8 mouse cellular contexts compared by ENCODE assay signal in the genomic region with DNA sequence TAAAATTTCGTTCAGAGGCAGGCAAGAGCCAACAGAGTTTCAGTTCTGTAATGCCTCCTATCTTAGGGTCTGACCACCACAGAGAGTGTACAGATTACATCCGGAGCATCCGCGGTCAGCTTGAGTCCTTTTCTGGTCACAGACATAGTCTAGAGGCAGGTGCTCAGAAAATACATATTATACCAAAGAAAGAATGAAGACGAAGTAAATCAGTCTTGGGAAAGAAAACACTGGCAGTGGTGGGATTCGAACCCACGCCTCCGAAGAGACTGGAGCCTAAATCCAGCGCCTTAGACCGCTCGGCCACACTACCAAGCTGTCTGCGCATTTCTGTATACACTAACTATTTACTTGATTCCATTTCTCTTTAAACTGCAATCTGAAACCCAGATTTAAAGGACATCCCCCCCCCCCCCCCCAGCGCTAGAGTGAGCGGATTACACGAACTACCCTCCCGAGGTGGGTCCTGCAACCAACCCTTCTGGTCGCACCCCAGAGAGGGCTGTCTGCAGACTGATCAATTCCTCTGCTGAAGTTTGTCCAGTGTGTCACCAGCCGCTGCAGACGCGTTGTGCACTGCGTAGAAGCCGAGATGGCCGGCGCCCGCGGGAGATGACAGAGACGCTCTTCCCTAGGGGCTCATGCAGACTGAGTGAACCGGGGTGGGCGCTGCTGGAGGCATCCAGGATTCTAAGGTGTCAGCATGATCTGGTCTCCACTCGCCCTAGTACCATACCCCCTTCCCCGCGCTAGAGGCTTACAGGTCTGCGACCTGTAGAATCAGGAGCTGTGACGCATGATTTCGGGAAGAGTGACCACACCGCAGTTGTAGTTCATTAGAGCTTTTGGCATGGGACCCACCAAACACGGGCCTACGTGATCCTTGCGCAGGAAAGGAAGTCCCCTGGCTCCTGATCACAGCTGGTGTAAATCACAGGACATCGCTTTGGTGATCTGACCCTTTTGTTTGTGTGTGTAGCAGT. TPM values are rescaled to one million over a fixed set of nuclear protein-coding genes. Genes with fewer than 3 reads are reported as not detected.
DNase-seq lines count a peak whose midpoint lies in the region; ATAC-seq and TF ChIP-seq lines count a peak whose summit lies in the region.

No protein-coding gene starts in this region.

- H3K27ac ChIP-seq in ES-Bruce4 (ENCODE audit: insufficient read depth, low read length), result no peak overlapping the region
- no peak overlapping the region for H3K27ac ChIP-seq in embryonic facial prominence, embryonic 11.5 days (replicated peaks; ENCODE audit: low read depth, low read length)
- no peak overlapping the region for H3K27ac ChIP-seq in heart, embryonic 15.5 days
- H3K27ac ChIP-seq in lung, embryonic 15.5 days, result no peak overlapping the region
- no peak overlapping the region for H3K27ac ChIP-seq in neural tube, embryonic 15.5 days (replicated peaks)

- peak; percentile 84 for ATAC-seq in embryonic facial prominence, embryonic 11.5 days (replicated peaks; ENCODE audit: insufficient number of reproducible peaks, low FRiP score, low TSS enrichment, low read depth)
- ATAC-seq in heart, embryonic 15.5 days (replicated peaks; ENCODE audit: insufficient number of reproducible peaks, insufficient read depth, low FRiP score, low read depth), result peak; percentile 51; the same call in 1 of the 2 replicates
- ATAC-seq in lung, embryonic 15.5 days (ENCODE audit: borderline replicate concordance, extremely low read depth, low FRiP score, low TSS enrichment), result peak; percentile 63
- ATAC-seq in neural tube, embryonic 15.5 days (ENCODE audit: low FRiP score), result peak; percentile 74

- H3K4me1 ChIP-seq in ES-Bruce4 (ENCODE audit: control insufficient read depth, insufficient read depth, low read length), result peaks cover 1% of the 10 kb centered on the region
- H3K4me1 ChIP-seq in embryonic facial prominence, embryonic 11.5 days (ENCODE audit: control insufficient read depth, insufficient read depth, low read length), result peaks cover 2% of the 10 kb centered on the region; the same call in 1 of the 2 replicates
- H3K4me1 ChIP-seq in heart, embryonic 15.5 days (replicated peaks), result peaks cover 13% of the 10 kb centered on the region
- peaks cover 18% of the 10 kb centered on the region; the same call in 1 of the 2 replicates for H3K4me1 ChIP-seq in lung, embryonic 15.5 days
- H3K4me1 ChIP-seq in neural tube, embryonic 15.5 days, result peaks cover 21% of the 10 kb centered on the region

- TF ChIP-seq CTCF in ES-Bruce4 (IDR thresholded peaks at IDR 0.05; ENCODE audit: low read depth, low read length), result no peak

- H3K36me3 ChIP-seq in ES-Bruce4 (ENCODE audit: control insufficient read depth, insufficient read depth, low read length, poor library complexity, severe bottlenecking), result no peaks in the 10 kb centered on the region
- no peaks in the 10 kb centered on the region for H3K36me3 ChIP-seq in embryonic facial prominence, embryonic 11.5 days (replicated peaks; ENCODE audit: control insufficient read depth, insufficient read depth, low read depth, low read length)
- no peaks in the 10 kb centered on the region for H3K36me3 ChIP-seq in heart, embryonic 15.5 days
- H3K36me3 ChIP-seq in lung, embryonic 15.5 days, result no peaks in the 10 kb centered on the region
- no peaks in the 10 kb centered on the region for H3K36me3 ChIP-seq in neural tube, embryonic 15.5 days

- DNase-seq in adrenal gland, adult 8-10 months, result peak; percentile 61
- peak; percentile 78 for DNase-seq in embryonic facial prominence, embryonic 11.5 days (ENCODE audit: low spot score)
- DNase-seq in kidney, postnatal 10 days, result peak; percentile 67
- DNase-seq in urinary bladder, postnatal 14 days (ENCODE audit: low spot score), result peak; percentile 50

- H3K4me2 ChIP-seq in embryonic facial prominence, embryonic 11.5 days (ENCODE audit: low read depth, low read length), result peak overlapping the region; percentile 80
- peak overlapping the region; percentile 83 for H3K4me2 ChIP-seq in heart, embryonic 15.5 days
- H3K4me2 ChIP-seq in lung, embryonic 15.5 days, result peak overlapping the region; percentile 88
- H3K4me2 ChIP-seq in neural tube, embryonic 15.5 days, result peak overlapping the region; percentile 87

- H3K9me3 ChIP-seq in ES-Bruce4 (replicated peaks; ENCODE audit: control insufficient read depth, insufficient read depth, low read length, poor library complexity, severe bottlenecking), result no peaks in the 10 kb centered on the region
- H3K9me3 ChIP-seq in embryonic facial prominence, embryonic 11.5 days (replicated peaks; ENCODE audit: control insufficient read depth, low read length), result no peaks in the 10 kb centered on the region
- no peaks in the 10 kb centered on the region for H3K9me3 ChIP-seq in heart, embryonic 15.5 days (replicated peaks)
- no peaks in the 10 kb centered on the region for H3K9me3 ChIP-seq in lung, embryonic 15.5 days
- H3K9me3 ChIP-seq in neural tube, embryonic 15.5 days (replicated peaks), result no peaks in the 10 kb centered on the region

- no peak for TF ChIP-seq POLR2A in ES-Bruce4 (IDR thresholded peaks at IDR 0.05; ENCODE audit: insufficient read depth, low read length)

- no peak for TF ChIP-seq EP300 in ES-Bruce4 (IDR thresholded peaks at IDR 0.05; ENCODE audit: insufficient read depth, low read depth, low read length)

- peak overlapping the region; percentile 9 for H3K9ac ChIP-seq in ES-Bruce4 (ENCODE audit: low read depth, poor library complexity, severe bottlenecking)
- peak overlapping the region; percentile 39 for H3K9ac ChIP-seq in embryonic facial prominence, embryonic 11.5 days (replicated peaks; ENCODE audit: low read length)
- peak overlapping the region; percentile 62 for H3K9ac ChIP-seq in heart, embryonic 15.5 days
- H3K9ac ChIP-seq in lung, embryonic 15.5 days, result peak overlapping the region; percentile 43
- H3K9ac ChIP-seq in neural tube, embryonic 15.5 days (replicated peaks), result peak overlapping the region; percentile 37

- H3K4me3 ChIP-seq in ES-Bruce4 (ENCODE audit: low read depth, low read length), result peak overlapping the region; percentile 83
- peak overlapping the region; percentile 48 for H3K4me3 ChIP-seq in embryonic facial prominence, embryonic 11.5 days (ENCODE audit: low read depth, low read length)
- H3K4me3 ChIP-seq in heart, embryonic 15.5 days, result peak overlapping the region; percentile 55
- H3K4me3 ChIP-seq in lung, embryonic 15.5 days, result peak overlapping the region; percentile 56
- peak overlapping the region; percentile 51 for H3K4me3 ChIP-seq in neural tube, embryonic 15.5 days (replicated peaks)

- no peaks in the 10 kb centered on the region for H3K27me3 ChIP-seq in ES-Bruce4 (ENCODE audit: control insufficient read depth, insufficient read depth, low read length, poor library complexity, severe bottlenecking)
- no peaks in the 10 kb centered on the region for H3K27me3 ChIP-seq in embryonic facial prominence, embryonic 11.5 days (ENCODE audit: control insufficient read depth, insufficient read depth, low read length)
- 0 out of 2 replicates have a peak, but pooled peaks cover 4% of the 10 kb centered on the region for H3K27me3 ChIP-seq in heart, embryonic 15.5 days
- peaks cover 6% of the 10 kb centered on the region; the same call in 1 of the 2 replicates for H3K27me3 ChIP-seq in lung, embryonic 15.5 days
- H3K27me3 ChIP-seq in neural tube, embryonic 15.5 days (replicated peaks), result peaks cover 19% of the 10 kb centered on the region

- 2% methylated on average over 40 of the region's 40 CpGs for WGBS in embryonic facial prominence, embryonic 11.5 days
- WGBS in heart, embryonic 15.5 days, result 3% methylated on average over 40 of the region's 40 CpGs
- WGBS in lung, embryonic 15.5 days, result 2% methylated on average over 40 of the region's 40 CpGs
- 2% methylated on average over 40 of the region's 40 CpGs for WGBS in neural tube, embryonic 15.5 days

RNA-seq across cellular contexts. Expression of a gene that starts 8.0 kb away (rescaled TPM):
- polyA plus RNA-seq in ES-Bruce4 (2011; ENCODE audit: insufficient read depth, insufficient read length, low read depth, missing spikeins), result 7.0 and 7.2 TPM in 2 replicates
- 10 to 100 TPM; 48.1 to 69.1 (median 54.7) TPM for total RNA-seq in adrenal gland, adult 8-10 months (2022)
- polyA plus RNA-seq in embryonic facial prominence, embryonic 11.5 days (2014; fragmentation: Nextera tagmentation; extraction: Ambion mirVana), result 14.4 and 14.7 TPM in 2 replicates
- polyA plus RNA-seq in heart, embryonic 15.5 days (2015; fragmentation: Nextera tagmentation; extraction: Ambion mirVana), result 26.3 and 31.6 TPM in 2 replicates
- polyA plus RNA-seq in lung, embryonic 15.5 days (2015; fragmentation: Nextera tagmentation; extraction: Ambion mirVana), result 33.9 and 38.7 TPM in 2 replicates
- 18.6 and 30.0 TPM in 2 replicates for polyA plus RNA-seq in neural tube, embryonic 15.5 days (2015; fragmentation: Nextera tagmentation; extraction: Ambion mirVana)

RNA-seq across cellular contexts. Expression of a gene that starts 8.1 kb away (rescaled TPM):
- polyA plus RNA-seq in ES-Bruce4 (2011; ENCODE audit: insufficient read depth, insufficient read length, low read depth, missing spikeins), result 3.2 and 3.6 TPM in 2 replicates
- total RNA-seq in adrenal gland, adult 8-10 months (2022), result 1 to 10 TPM; 5.4 to 7.4 (median 6.4) TPM
- 2.2 and 2.6 TPM in 2 replicates for polyA plus RNA-seq in embryonic facial prominence, embryonic 11.5 days (2014; fragmentation: Nextera tagmentation; extraction: Ambion mirVana)
- 4.1 TPM in 2 replicates for polyA plus RNA-seq in heart, embryonic 15.5 days (2015; fragmentation: Nextera tagmentation; extraction: Ambion mirVana)
- 7.6 and 7.7 TPM in 2 replicates for polyA plus RNA-seq in lung, embryonic 15.5 days (2015; fragmentation: Nextera tagmentation; extraction: Ambion mirVana)
- polyA plus RNA-seq in neural tube, embryonic 15.5 days (2015; fragmentation: Nextera tagmentation; extraction: Ambion mirVana), result 4.4 and 8.0 TPM in 2 replicates

RNA-seq across cellular contexts. Expression of a gene that starts 8.7 kb away (rescaled TPM):
- polyA plus RNA-seq in ES-Bruce4 (2011; ENCODE audit: insufficient read depth, insufficient read length, low read depth, missing spikeins), result not detected in 2 replicates
- not detected for total RNA-seq in adrenal gland, adult 8-10 months (2022)
- not detected in 2 replicates for polyA plus RNA-seq in embryonic facial prominence, embryonic 11.5 days (2014; fragmentation: Nextera tagmentation; extraction: Ambion mirVana)
- polyA plus RNA-seq in heart, embryonic 15.5 days (2015; fragmentation: Nextera tagmentation; extraction: Ambion mirVana), result not detected in 2 replicates
- polyA plus RNA-seq in lung, embryonic 15.5 days (2015; fragmentation: Nextera tagmentation; extraction: Ambion mirVana), result not detected in 2 replicates
- not detected in 2 replicates for polyA plus RNA-seq in neural tube, embryonic 15.5 days (2015; fragmentation: Nextera tagmentation; extraction: Ambion mirVana)

RNA-seq across cellular contexts. Expression of a gene that starts 25.4 kb away (rescaled TPM):
- polyA plus RNA-seq in ES-Bruce4 (2011; ENCODE audit: insufficient read depth, insufficient read length, low read depth, missing spikeins), result not detected in 2 replicates
- not detected for total RNA-seq in adrenal gland, adult 8-10 months (2022)
- not detected in 2 replicates for polyA plus RNA-seq in embryonic facial prominence, embryonic 11.5 days (2014; fragmentation: Nextera tagmentation; extraction: Ambion mirVana)
- not detected in 2 replicates for polyA plus RNA-seq in heart, embryonic 15.5 days (2015; fragmentation: Nextera tagmentation; extraction: Ambion mirVana)
- polyA plus RNA-seq in lung, embryonic 15.5 days (2015; fragmentation: Nextera tagmentation; extraction: Ambion mirVana), result not detected in 2 replicates
- not detected in 2 replicates for polyA plus RNA-seq in neural tube, embryonic 15.5 days (2015; fragmentation: Nextera tagmentation; extraction: Ambion mirVana)

RNA-seq across cellular contexts. Expression of a gene that starts 31.3 kb away (rescaled TPM):
- polyA plus RNA-seq in ES-Bruce4 (2011; ENCODE audit: insufficient read depth, insufficient read length, low read depth, missing spikeins), result not detected in 2 replicates
- not detected for total RNA-seq in adrenal gland, adult 8-10 months (2022)
- polyA plus RNA-seq in embryonic facial prominence, embryonic 11.5 days (2014; fragmentation: Nextera tagmentation; extraction: Ambion mirVana), result not detected in 2 replicates
- polyA plus RNA-seq in heart, embryonic 15.5 days (2015; fragmentation: Nextera tagmentation; extraction: Ambion mirVana), result not detected in 2 replicates
- polyA plus RNA-seq in lung, embryonic 15.5 days (2015; fragmentation: Nextera tagmentation; extraction: Ambion mirVana), result not detected in 2 replicates
- polyA plus RNA-seq in neural tube, embryonic 15.5 days (2015; fragmentation: Nextera tagmentation; extraction: Ambion mirVana), result not detected in 2 replicates

Comparison
In these comparisons a context has a peak if more than half of its experiments do, and no peak if none do; other contexts are left out.
1. H3K9ac ChIP-seq: peak in every context shown above with its lines; median percentile 62 in heart, embryonic 15.5 days; 43 in lung, embryonic 15.5 days; 39 in embryonic facial prominence, embryonic 11.5 days; 37 in neural tube, embryonic 15.5 days; 9 in ES-Bruce4.